Mouse (Mus musculus) monocyte, adult 5-6 weeks (primary cell): ENCODE results near the gene Itsn2. TPM values are rescaled to one million over a fixed set of nuclear protein-coding genes. Genes with fewer than 3 reads are reported as not detected.
"Not testable (repeated sequence)": the region's sequence is repeated elsewhere in the genome, so short reads cannot be mapped to it uniquely, and the experiment has no call there.

Experiments used
- ATAC-seq: fragments of 153-309, 156-312 bp; replicated peaks from 2 replicates; pipeline ENCODE4 v1.8.0; 2017; ENCODE audit warnings: mild to moderate bottlenecking; ENCODE audit not compliant: low TSS enrichment, insufficient number of reproducible peaks, severe bottlenecking, poor library complexity, low FRiP score
- total RNA-seq: library from RNA; stranded (forward); fragments of 200-1000, 200-491, 200-594 nt; gene quantifications from 3 replicates; pipeline ENCODE4 v1.2.3, GENCODE M21; 2017

The Itsn2 gene
- total RNA-seq: 212 to 304 TPM (median 230 TPM) in 3 replicates

DNA sequence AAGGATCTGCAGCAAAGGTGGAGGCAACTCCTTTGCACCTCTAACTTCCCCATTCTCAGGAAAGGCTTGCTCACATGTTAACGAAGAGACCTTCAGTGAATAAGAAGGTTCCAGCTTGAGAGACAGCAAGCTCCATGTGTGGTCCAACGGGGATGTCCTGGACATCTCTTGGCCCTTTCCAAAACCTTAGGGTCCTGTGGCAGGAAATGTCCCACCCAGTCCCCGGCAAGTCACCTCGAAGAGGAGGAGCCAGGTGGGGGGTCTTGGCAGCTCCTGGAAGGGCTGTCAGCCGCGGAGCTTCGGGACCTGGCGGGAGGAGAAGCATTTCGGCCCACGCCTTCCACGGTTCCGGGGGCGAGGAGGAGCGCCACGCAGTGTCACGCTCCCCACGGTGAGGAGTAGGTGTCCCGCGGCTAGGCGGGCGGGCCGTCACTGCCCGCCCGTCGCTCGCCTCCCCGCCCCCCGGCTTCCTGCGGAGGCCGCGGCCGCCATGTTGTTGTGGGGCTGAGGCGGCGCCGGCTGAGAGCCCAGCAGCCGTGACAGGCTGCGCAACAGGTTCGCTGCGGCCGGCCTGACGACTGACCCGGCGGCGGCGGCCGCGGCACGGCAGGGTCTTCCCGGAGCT is at the start of gene Itsn2, which contains the start of gene Gm3625:
Itsn2 (plus strand) TSS at position 98 of the 625 bp plus-strand sequence.
Gm3625 (minus strand) TSS at position 387 of the 625 bp plus-strand sequence.
- peak; percentile 55 for ATAC-seq

DNA sequence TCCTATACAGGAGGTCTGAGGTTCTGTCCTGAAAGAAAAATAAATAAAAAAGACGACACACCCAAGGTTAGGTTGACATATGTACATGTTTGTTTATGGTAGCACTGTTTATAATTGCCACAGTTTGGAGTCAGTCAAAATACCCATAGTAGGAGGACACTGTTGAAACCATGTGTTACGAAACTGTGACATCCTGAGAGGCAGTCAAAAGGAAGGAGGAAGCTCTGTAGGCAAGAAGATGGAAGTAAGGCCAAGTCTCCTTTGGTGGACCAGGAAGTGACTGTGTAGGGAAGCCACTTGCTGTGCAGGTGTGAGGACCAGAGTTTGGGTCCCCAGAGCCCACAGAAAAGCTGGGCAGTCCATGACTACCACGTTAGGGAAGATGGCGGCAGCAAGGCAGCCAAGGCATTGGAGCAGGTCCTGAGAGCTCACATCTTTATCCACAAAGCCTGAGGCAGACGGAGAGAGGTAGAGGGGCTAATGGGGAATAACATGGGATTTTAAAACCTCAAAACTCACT is 48.0 kb upstream of the Itsn2 start:
- peak; percentile 82 for ATAC-seq

DNA sequence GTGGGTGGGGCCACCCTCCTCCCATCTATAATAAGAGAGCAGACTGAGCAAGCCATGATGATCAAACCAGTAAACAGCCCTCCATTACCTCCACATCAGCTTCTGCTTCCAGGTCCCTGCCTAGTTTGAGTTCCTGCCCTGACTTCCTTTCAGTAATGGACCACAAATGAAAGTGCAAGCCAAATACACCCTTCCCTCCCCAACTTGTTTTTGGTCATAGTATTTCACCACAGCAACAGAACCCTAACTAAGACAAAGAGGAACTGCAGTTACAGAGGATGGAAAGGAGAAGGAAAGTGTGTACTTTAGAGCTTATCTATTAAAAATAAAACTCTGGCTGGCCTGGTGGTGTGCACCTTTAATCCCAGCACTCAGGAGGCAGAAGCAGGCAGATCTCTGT is 47.0 kb upstream of the Itsn2 start:
- ATAC-seq: peak; percentile 87

DNA sequence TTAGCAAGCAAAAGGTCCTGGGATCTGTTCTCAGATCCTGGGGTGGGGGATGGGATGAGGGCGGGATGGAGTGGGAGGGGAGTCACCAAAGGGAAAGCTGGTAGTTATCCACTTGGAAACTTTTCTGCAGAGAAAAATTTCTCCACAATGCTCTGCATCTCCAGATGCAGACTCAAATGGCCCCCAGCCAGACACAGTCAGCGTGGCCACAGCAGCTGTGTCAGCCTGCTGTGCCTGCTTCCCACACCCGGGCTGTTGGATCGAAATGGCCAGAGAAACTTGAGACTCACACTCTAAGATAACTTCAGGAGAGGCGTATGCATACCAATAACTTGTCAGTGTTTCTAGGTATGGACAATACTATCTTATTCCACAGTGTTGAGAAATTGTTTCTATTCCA is 45.9 kb upstream of the Itsn2 start:
- no peak for ATAC-seq

DNA sequence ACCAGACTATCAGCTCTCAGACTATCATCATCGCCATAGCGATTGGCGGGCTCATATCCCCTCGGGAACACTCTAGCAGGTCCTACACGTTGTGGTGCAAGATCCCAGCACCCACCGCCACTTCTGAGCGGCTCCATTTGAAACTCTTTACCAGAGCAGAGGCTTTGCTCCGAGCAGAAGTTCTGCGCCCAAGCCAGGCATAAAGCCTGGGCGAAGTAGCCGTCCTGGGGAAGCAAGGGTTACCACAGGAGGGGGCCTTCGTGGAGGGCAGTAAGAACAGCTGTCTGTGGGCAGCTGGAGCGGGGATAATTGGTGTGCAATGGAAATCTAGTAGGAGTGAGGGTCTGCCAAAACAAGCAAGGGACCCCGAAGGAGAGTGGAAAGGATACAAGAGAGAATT is 44.9 kb upstream of the Itsn2 start:
- no peak for ATAC-seq

DNA sequence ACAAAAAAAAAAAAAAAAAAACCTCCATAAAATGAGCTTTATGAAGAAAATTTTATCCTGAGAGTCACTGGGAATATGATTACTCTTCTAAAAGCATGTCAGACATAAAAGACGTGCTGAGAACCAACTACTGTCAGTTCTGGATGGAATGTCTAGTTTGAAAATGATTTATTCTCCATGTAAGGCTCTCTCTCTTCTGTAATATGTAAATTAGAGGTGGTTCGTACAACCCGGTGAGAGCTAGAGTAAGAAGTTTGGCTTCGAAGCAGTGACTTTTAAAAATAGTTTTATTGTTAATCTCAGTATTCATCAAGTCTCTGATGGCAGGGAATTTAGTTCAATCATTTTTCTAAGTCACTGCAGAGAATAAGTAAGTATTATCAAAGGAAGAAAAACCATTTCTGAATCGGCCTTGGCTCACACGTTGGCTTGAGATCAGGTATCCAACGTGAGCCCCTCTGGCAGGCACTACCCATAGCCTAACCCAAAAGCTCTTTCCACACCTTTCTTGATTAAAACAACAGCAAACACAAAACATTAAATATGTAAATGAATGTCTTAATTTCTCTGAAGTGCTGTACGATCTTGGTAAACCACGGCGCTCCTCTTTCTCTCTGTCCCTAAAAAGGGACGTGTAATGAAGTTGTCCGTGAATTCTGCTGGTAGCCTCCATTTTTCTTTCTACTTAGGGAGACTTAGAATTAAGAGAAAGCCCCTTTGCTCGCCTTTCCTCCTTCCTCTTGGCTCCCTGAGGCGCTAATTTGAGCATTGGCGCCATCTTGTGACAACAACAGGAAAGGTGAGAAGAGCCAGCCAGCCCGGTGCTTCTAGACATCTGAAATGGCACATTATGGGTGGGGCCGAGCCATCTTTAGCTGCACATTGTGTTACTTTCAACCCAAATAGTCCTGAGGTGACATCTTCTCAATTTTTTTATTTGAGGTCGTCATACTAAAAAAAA is 44.1 kb upstream of the Itsn2 start:
- peak; percentile 86 for ATAC-seq

DNA sequence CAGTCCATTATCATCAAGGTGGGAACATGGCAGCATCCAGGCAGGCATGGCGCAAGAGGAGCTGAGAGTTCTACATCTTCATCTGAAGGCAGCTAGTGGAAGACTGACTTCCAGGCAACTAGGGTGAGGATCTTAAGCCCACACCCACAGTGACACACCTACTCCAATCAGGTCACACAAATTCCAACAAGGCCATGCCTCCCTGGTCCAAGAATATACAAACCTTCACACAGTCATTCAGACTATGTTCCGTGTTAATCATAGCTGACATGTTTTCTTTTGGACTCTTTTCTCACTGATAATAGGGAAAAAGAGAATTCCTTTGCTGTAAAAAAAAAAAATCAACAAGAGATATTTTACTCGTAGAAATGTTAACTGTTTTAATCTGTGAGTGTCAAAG is 38.7 kb upstream of the Itsn2 start:
- ATAC-seq: not testable (repeated sequence)

DNA sequence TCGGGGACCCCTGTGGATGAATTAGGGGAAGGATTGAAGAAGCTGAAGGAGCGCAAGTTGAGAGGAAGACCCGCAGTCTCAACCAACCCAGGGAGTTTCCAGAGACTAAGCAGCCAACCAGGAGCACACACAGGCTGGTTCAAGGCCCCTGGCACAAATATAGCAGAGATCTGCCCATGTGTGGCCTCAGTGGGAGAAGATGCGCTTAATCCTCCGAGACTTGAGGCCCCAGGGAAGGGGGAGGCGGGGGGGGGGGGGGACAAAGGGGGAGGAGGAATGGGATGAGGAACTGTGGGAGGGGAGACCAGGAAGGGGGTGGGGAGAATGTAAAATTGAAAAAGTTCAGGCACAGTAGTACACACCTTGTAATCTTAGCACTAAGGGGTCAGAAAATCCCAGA is 37.0 kb upstream of the Itsn2 start:
- no peak for ATAC-seq

DNA sequence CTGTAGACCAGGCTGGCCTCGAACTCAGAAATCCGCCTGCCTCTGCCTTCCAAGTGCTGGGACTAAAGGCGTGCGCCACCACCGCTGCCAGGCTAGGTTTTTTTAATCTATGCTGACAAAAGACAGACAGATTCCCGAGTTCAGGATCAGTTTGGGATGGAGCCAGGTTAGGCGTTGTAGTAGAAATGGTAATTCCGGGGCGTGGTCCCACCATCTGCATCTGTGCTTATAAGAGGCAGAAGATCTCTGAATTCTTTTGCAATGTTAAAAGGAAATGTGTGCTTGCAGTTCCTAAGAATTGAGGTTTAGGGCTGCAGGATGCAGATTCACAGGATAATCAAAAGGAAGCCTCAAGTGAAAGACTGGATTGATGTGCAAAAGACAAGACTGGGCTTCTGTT is 35.5 kb upstream of the Itsn2 start:
- ATAC-seq: no peak

DNA sequence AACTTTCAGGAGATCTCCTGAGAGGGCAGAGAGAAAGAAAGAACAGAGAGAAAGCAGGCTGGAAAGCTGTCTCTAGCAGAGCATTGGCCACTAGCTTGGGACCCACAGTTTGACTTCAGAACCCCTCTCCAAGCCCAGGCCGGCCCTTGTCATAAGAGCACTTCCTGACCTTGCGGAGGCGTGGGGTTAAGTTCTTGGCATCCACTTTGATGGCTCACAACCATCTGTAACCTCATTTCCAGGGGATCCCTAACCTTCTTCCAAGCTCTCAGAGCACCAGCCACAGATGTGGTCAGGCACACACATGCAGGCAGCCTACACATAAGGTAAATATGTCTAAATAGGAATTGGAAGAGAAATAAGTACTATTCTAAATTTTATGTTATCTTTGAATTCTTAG is 35.0 kb upstream of the Itsn2 start:
- ATAC-seq: no peak

DNA sequence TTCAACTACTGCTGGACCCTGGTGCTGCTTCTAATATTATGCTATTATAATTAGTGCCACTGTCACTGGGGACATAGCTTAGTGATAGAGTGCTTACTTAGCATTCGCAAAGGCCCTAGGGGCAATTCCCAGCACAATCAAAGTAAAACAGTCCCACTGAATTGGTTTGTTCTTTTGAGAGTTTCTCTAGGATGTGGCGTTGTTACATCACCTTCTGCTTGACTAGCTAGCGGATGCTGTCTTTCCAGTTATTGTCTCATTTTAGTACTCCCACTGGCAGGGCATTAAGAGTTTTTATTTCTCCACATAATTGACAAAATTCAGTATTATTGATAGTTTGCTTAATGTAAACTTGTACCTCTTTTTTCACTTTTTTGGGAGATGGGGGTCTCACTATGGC is 34.4 kb upstream of the Itsn2 start:
- no peak for ATAC-seq

DNA sequence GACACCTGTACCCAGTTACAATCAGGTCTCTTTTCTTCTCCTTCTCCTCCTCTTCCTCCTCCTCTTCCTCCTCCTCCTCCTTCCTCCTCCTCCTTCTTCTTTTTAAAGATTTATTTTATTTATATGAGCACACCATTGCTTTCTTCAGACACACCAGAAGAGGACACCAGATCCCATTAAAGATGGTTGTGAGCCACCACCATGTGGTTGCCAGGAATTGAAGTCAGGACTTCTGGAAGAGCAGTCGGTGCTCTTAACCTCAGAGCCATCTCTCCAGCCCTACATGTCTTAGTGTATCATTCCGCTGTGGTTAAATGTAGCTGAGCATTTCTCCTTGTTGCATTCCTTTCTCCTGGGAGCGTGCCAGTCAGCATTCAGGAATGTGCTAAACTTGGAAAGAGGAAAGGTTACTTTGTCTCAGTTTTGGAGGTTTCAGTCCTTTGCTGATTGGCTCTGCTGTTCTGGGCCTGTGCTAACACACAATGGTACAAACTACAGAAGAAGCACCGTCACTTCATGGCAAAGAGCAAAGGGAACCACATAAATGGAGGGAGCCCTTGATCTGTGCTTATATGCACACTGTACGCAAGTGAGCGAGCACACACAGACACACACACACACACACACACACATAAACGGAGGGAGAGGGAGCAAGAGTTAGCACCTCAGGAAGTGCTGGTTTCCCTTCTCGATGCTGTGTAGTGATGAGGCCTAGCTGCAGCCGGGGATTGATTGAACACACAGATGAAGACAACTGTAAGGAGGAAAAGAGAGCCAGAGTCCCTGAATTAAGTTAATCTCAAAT is 33.8 kb upstream of the Itsn2 start:
- no peak for ATAC-seq

DNA sequence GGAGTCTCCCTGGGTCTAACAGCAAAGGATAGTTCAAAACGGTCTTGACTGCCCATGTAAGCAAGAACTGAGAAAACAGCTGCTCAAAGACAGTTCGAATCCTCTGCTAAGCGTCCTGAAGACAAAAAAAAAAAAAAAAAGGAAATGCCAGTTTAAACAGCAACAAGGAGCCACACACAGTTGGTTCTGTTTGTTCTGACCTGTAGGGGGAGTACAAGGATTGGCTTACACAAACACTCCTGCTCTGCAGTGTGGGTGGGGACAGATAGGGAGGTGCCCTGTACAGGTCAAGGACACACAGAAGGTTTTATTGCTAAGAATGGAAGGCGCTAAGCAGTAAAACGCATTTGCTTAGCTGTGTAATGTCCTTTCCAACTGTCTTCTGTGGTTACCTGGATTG is 20.6 kb upstream of the Itsn2 start:
- peak; percentile 92 for ATAC-seq

DNA sequence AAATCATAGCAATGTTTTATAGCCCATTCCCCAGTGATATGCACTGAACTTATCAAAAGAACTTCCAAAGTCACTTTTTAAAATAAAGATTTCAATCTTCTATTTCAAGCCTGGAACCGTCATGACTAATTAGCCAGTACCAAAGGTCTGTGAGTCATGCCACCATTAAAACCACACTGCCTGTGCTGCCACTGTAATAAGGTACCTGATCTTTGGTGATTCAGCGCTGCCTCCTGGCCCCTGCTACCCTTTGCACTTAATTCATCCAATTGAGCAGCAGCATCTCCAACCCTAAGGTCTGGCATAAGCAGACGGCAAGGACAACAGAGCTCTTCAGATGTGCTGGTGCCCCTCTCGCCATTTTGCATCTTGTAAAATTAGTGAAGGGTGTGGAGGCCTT is 18.4 kb upstream of the Itsn2 start:
- no peak for ATAC-seq

DNA sequence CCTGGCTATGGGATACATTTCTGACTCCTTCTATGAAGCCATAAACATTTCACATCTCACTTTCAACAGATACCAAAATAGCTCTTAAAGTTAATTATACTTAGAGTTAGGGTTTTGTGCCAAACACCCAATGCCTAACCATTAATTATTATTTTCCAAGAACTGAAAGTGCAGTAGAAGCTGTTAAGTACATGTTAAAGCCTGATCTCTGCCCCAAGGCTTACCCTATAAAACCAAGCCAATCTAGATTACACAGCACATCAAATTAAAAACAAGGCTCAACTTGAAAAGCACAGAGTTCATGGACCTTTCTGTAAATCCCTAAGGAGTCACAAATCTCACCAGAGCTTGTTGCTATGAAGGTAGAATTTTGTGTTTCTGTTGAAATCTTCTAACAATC is 10.1 kb upstream of the Itsn2 start:
- no peak for ATAC-seq

DNA sequence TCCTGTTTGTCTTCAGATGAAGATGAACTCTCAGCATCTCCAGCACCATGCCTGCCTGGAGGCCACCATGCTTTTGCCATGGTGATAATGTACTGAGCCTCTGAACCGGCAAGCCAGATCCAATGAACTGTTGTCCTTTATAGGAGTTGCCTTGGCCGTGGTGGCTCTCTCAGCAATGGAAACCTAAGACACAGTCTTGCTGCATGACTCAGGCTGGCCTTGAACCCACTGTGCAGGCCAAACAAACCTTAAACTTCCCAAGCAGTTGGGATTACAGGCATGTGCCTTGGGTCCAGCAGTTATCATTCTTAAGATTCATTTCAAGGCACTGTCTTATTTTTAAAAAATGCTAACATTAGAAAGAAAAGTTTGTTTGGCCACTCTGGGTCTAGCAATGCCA is 4.6 kb upstream of the Itsn2 start:
- ATAC-seq: no peak

DNA sequence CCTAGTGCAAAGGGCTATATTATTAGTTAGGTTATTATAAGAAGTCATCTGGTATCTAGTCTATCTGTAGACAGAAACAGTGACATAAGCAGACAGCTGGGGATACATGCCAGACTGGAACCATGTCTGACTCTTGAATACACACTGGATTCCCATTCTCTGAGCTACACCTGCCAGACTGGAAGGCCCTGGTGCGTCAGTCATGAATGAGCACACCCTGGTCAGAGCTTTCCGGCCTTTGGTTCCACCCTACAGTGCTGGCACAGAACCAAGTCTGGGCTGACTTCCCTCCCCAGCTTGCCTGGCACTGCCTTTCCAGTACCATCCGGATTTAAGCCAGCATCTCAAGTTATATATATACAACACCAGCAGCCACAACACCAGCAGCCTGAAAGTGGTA is 3.8 kb upstream of the Itsn2 start:
- ATAC-seq: no peak

DNA sequence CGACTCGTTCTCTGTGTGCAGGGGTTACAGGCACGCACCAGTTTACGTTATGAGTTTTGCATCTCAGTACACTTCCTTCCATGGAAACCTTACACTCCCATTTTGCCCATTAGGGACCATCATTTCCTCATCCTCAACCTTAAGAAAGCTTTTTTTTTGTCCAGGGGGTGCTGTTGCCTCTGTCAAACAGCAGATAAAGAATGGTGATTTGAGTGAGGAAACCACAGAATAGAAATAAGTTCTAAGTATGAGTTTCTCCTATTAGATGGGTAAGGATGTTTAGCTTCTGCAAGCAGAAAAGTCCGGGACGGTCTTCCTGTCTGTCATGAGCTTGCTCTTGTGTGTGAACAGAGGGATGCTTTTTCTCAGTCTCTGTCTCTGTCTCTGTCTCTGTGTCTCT is 413 bp upstream of the Itsn2 start:
- ATAC-seq: no peak
